Mouse (Mus musculus) heart, adult 18-20 months (tissue): ENCODE measurements around the gene Kank2. TPM values are rescaled to one million over a fixed set of nuclear protein-coding genes. Genes with fewer than 3 reads are reported as not detected.
A peak's percentile ranks its signal among the peaks of the same experiment; 100 is the strongest.
"Not testable (repeated sequence)": the region's sequence is repeated elsewhere in the genome, so short reads cannot be mapped to it uniquely, and the experiment has no call there.

ENCODE experiments used
- DNase-seq, 2 experiments: peaks; one replicate each; pipeline ENCODE4 v3.0.0; 2021 to 2022; ENCODE audit warnings: mixed read lengths in 1 of 2
- total RNA-seq, 2 experiments: library from RNA; stranded (reverse); gene quantifications; 2 replicates each; pipeline ENCODE4 v1.2.3; 2021

The Kank2 gene
- total RNA-seq, 2 experiments from 2014 or later = 58.1 to 60.8 TPM

- DNase-seq = no peak
Observed at GRCm38 (mm10) chr9:21818561-21818960, 20.0 kb upstream of the Kank2 start.

GRCm38 (mm10) chr9:21818125-21818524 is 19.6 kb upstream of the Kank2 start:
- no peak for DNase-seq

GRCm38 (mm10) chr9:21816716-21817305 is 18.3 kb upstream of the Kank2 start:
- DNase-seq = no peak

GRCm38 (mm10) chr9:21811170-21811569 is 12.6 kb upstream of the Kank2 start:
- DNase-seq = no peak

GRCm38 (mm10) chr9:21808561-21808960 is 10.0 kb upstream of the Kank2 start:
- no peak for DNase-seq

- no peak for DNase-seq
Observed at GRCm38 (mm10) chr9:21806976-21807375, 8.4 kb upstream of the Kank2 start.

GRCm38 (mm10) chr9:21806363-21806762 is 7.8 kb upstream of the Kank2 start:
- DNase-seq = no peak

- peak; percentile 88 to 94 for DNase-seq
Observed at GRCm38 (mm10) chr9:21803986-21804644, 5.6 kb upstream of the Kank2 start.

- no peak for DNase-seq
Observed at GRCm38 (mm10) chr9:21801591-21801990, 3.0 kb upstream of the Kank2 start.

GRCm38 (mm10) chr9:21801121-21801520 is 2.6 kb upstream of the Kank2 start:
- DNase-seq = no peak

- DNase-seq = no peak
Observed at GRCm38 (mm10) chr9:21799010-21799350, 436 bp upstream of the Kank2 start.

- peak; percentile 80 to 85 for DNase-seq
Observed at GRCm38 (mm10) chr9:21797921-21798344, 611 bp downstream of the Kank2 start.

GRCm38 (mm10) chr9:21796919-21797318 is 1.6 kb downstream of the Kank2 start:
- DNase-seq = peak in 1 of 2 experiments; percentile 28

GRCm38 (mm10) chr9:21796259-21796658 is 2.3 kb downstream of the Kank2 start:
- peak in 1 of 2 experiments; percentile 32 for DNase-seq

- DNase-seq = no peak
Observed at GRCm38 (mm10) chr9:21795579-21795978, 3.0 kb downstream of the Kank2 start.

GRCm38 (mm10) chr9:21794925-21795324 is 3.6 kb downstream of the Kank2 start:
- DNase-seq = no peak

- DNase-seq = no peak
Observed at GRCm38 (mm10) chr9:21794344-21794834, 4.2 kb downstream of the Kank2 start.

- DNase-seq = not testable (repeated sequence)
Observed at GRCm38 (mm10) chr9:21793507-21793906, 5.0 kb downstream of the Kank2 start.

- peak; percentile 57 to 64 for DNase-seq
Observed at GRCm38 (mm10) chr9:21792644-21793043, 5.9 kb downstream of the Kank2 start.

GRCm38 (mm10) chr9:21791861-21792260 is 6.7 kb downstream of the Kank2 start:
- DNase-seq = peak; percentile 78 to 86

GRCm38 (mm10) chr9:21788234-21788633 is 10.3 kb downstream of the Kank2 start:
- DNase-seq = no peak

- DNase-seq = no peak
Observed at GRCm38 (mm10) chr9:21787654-21788053, 10.9 kb downstream of the Kank2 start.

GRCm38 (mm10) chr9:21786906-21787305 is 11.6 kb downstream of the Kank2 start:
- DNase-seq = peak; percentile 72 to 86

GRCm38 (mm10) chr9:21786309-21786708 is 12.2 kb downstream of the Kank2 start:
- DNase-seq = not testable (repeated sequence)
